Mouse (Mus musculus): ENCODE results near the gene Slc25a31.

GRCm38 (mm10) chr3:40761312-40761711 is 52.7 kb downstream of the Slc25a31 start:
- TF ChIP-seq CTCF (IDR thresholded peaks at IDR 0.05; ENCODE audit: low read depth) (no peak), EP300 (IDR thresholded peaks at IDR 0.05; ENCODE audit: low read depth) (no peak)

All from liver, embryonic 14.5 days (tissue).